Mouse (Mus musculus) liver, postnatal 0 days (tissue): ENCODE measurements at regions not wholly inside any gene's neighbourhood (a gene's known extent, or its start where the extent isn't known, plus 50 kb on each side); places are given as distances from the start of the nearest gene placed in this dataset.

Experiments used
- CTCF ChIP-seq: sonication (generic); IDR thresholded peaks from 2 replicates; pipeline ENCODE4 v1.5.1; 2016; ENCODE audit warnings: antibody characterized with exemption, low read depth
- EP300 ChIP-seq: IDR thresholded peaks from 2 replicates; pipeline ENCODE4 v1.6.1; 2016; ENCODE audit warnings: antibody characterized with exemption, low read depth, mild to moderate bottlenecking

DNA sequence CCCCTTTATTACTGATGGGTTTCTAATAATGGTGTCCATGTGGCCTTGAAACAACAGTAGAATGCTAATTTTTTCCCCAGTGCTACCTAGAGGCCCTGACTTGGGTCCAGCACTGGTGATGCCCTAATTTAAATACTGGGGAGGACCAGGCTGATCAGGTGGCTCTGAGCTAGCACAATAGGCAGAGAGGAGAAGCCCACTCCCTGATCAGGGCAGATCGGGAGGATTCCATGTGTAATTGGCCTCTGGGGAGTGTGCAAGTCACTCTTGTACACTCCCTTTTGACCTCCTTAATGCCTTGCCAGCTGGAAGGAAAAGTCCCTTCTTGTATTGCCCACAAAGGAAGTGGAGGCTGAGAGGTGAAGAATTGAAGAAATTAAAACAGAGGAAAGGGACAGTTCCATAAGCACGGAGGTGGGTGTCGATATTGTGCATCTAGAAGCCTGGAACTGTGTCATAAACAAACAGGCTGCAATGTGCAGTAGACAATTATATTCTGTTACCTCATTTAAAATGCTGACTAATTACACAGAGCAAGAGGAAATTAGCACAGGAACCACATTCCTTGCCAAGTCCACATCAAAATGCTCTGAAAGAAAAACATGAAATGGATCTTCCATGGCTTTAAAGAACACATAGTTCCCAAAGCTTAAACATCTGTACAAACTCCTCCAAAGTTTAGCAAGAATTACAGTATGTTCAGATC, 498.4 kb upstream of the Nr2f1 start:
- TF ChIP-seq CTCF (no peak), EP300 (no peak)
